ENCODE assay signal across 8 mouse cellular contexts in the genomic region with DNA sequence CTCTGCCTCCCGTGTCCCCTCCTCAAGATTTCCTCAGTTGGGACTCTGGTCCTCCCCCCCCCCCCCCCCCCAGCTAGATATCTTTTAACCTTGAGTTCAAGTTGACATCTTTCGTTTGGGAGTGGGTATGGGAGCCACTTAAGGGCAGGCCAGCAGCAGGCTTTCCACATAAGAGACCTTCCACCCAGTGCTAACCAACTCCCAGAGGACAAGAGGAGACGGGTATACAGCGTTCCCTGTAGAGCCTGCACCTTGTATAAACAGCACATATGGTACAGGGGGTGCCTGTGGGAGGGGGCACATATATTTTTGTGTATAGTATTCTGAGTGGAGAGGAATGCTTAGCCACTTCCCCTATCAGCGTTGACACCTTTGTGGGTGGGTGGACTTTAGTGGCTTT. TPM values are rescaled to one million over a fixed set of nuclear protein-coding genes. Genes with fewer than 3 reads are reported as not detected.
A peak's percentile ranks its signal among the peaks of the same experiment; 100 is the strongest.
DNase-seq lines count a peak whose midpoint lies in the region; ATAC-seq and TF ChIP-seq lines count a peak whose summit lies in the region.

No protein-coding gene starts in this region.

- H3K9me3 ChIP-seq in heart, embryonic 12.5 days (replicated peaks), result no peaks in the 10 kb centered on the region
- H3K9me3 ChIP-seq in E14TG2a.4 (ENCODE audit: low read length), result no peaks in the 10 kb centered on the region
- no peaks in the 10 kb centered on the region for H3K9me3 ChIP-seq in forebrain, embryonic 14.5 days (replicated peaks; ENCODE audit: control insufficient read depth, low read length)
- no peaks in the 10 kb centered on the region for H3K9me3 ChIP-seq in liver, postnatal 0 days (ENCODE audit: low read length)

- no peak for ATAC-seq in heart, embryonic 12.5 days (ENCODE audit: insufficient number of reproducible peaks, low FRiP score)
- ATAC-seq in forebrain, embryonic 14.5 days, result no peak
- ATAC-seq in liver, postnatal 0 days, result no peak

- peak overlapping the region; percentile 97 for H3K4me2 ChIP-seq in heart, embryonic 12.5 days
- peak overlapping the region; percentile 91 for H3K4me2 ChIP-seq in forebrain, embryonic 14.5 days (ENCODE audit: low read length)
- peak overlapping the region; percentile 96 for H3K4me2 ChIP-seq in liver, postnatal 0 days (ENCODE audit: low read depth, low read length)

- no peak for TF ChIP-seq CTCF in E14TG2a.4 (conservative IDR thresholded peaks at IDR 0.05; ENCODE audit: low read length)
- TF ChIP-seq CTCF in liver, postnatal 0 days (IDR thresholded peaks at IDR 0.05; ENCODE audit: low read depth), result no peak

- no peak overlapping the region for H3K27ac ChIP-seq in heart, embryonic 12.5 days (ENCODE audit: poor library complexity, severe bottlenecking)
- no peak overlapping the region for H3K27ac ChIP-seq in forebrain, embryonic 14.5 days (ENCODE audit: low read depth, low read length)
- peak overlapping the region; percentile 82; the same call in 1 of the 2 replicates for H3K27ac ChIP-seq in liver, postnatal 0 days (ENCODE audit: low read depth)

- peak overlapping the region; percentile 71 for H3K4me3 ChIP-seq in heart, embryonic 12.5 days
- peak overlapping the region; percentile 88 for H3K4me3 ChIP-seq in E14TG2a.4 (replicated peaks; ENCODE audit: low read length)
- H3K4me3 ChIP-seq in forebrain, embryonic 14.5 days (ENCODE audit: low read depth, low read length), result peak overlapping the region; percentile 97
- peak overlapping the region; percentile 62 for H3K4me3 ChIP-seq in liver, postnatal 0 days (ENCODE audit: low read depth, low read length)

- no peak for TF ChIP-seq EP300 in liver, postnatal 0 days (IDR thresholded peaks at IDR 0.05; ENCODE audit: low read depth)

- H3K27me3 ChIP-seq in heart, embryonic 12.5 days (replicated peaks), result peaks cover 39% of the 10 kb centered on the region
- peaks cover 22% of the 10 kb centered on the region for H3K27me3 ChIP-seq in E14TG2a.4 (ENCODE audit: insufficient read depth, low read length)
- no peaks in the 10 kb centered on the region for H3K27me3 ChIP-seq in forebrain, embryonic 14.5 days (replicated peaks; ENCODE audit: control insufficient read depth, insufficient read depth, low read length)
- H3K27me3 ChIP-seq in liver, postnatal 0 days (ENCODE audit: insufficient read depth, low read length), result peaks cover 8% of the 10 kb centered on the region; the same call in 1 of the 2 replicates

- DNase-seq in heart, adult 8-10 months (ENCODE audit: low spot score), result no peak
- DNase-seq in forebrain, embryonic 14.5 days (ENCODE audit: low spot score), result no peak
- no peak for DNase-seq in liver, postnatal 0 days
- no peak for DNase-seq in frontal cortex, postnatal 10 days (ENCODE audit: low spot score in 2 of 2)
- no peak for DNase-seq in gastrocnemius, adult 18-20 months (ENCODE audit: low spot score)
- DNase-seq in right cerebral cortex, postnatal 14 days, result no peak

- WGBS in heart, embryonic 12.5 days, result 39% methylated on average over 5 of the region's 5 CpGs
- 4% methylated on average over 5 of the region's 5 CpGs for WGBS in forebrain, embryonic 14.5 days
- WGBS in liver, postnatal 0 days (ENCODE audit: insufficient replicate concordance), result 54% methylated on average over 5 of the region's 5 CpGs

- peaks cover 72% of the 10 kb centered on the region for H3K4me1 ChIP-seq in heart, embryonic 12.5 days (replicated peaks)
- H3K4me1 ChIP-seq in E14TG2a.4 (replicated peaks; ENCODE audit: low read depth, low read length), result peaks cover 71% of the 10 kb centered on the region
- H3K4me1 ChIP-seq in forebrain, embryonic 14.5 days (ENCODE audit: control insufficient read depth, insufficient read depth, low read length), result peaks cover 58% of the 10 kb centered on the region
- peaks cover 76% of the 10 kb centered on the region for H3K4me1 ChIP-seq in liver, postnatal 0 days (ENCODE audit: insufficient read depth)

- peak overlapping the region; percentile 86; the same call in 1 of the 2 replicates for H3K9ac ChIP-seq in heart, embryonic 12.5 days
- H3K9ac ChIP-seq in forebrain, embryonic 14.5 days (ENCODE audit: low read length), result peak overlapping the region; percentile 100
- H3K9ac ChIP-seq in liver, postnatal 0 days (replicated peaks), result peak overlapping the region; percentile 87; the same call in 1 of the 2 replicates

- H3K36me3 ChIP-seq in heart, embryonic 12.5 days, result 0 out of 2 replicates have a peak, but pooled peaks cover 3% of the 10 kb centered on the region
- H3K36me3 ChIP-seq in E14TG2a.4 (ENCODE audit: insufficient read depth, low read length), result peaks cover 56% of the 10 kb centered on the region
- H3K36me3 ChIP-seq in forebrain, embryonic 14.5 days (ENCODE audit: control insufficient read depth, insufficient read depth, low read length), result peaks cover 30% of the 10 kb centered on the region; the same call in 1 of the 2 replicates
- H3K36me3 ChIP-seq in liver, postnatal 0 days (replicated peaks; ENCODE audit: insufficient read depth, low read length), result peaks cover 9% of the 10 kb centered on the region; the same call in 1 of the 2 replicates

RNA-seq across cellular contexts. Expression of a gene that starts 2.8 kb away (rescaled TPM):
- polyA plus RNA-seq in heart, embryonic 12.5 days (2016; fragmentation: Nextera tagmentation; extraction: Ambion mirVana), result 12.7 and 12.8 TPM in 2 replicates
- total RNA-seq in heart, adult 8-10 months (2022), result 10 to 100 TPM in 3 of 4 experiments, 1 to 10 TPM in 1; 9.7 to 16.2 (median 14.0) TPM
- polyA plus RNA-seq in forebrain, embryonic 14.5 days (2014; fragmentation: Nextera tagmentation; extraction: Ambion mirVana), result 28.1 and 30.1 TPM in 2 replicates
- polyA plus RNA-seq in liver, postnatal 0 days (2015; fragmentation: Nextera tagmentation; extraction: Ambion mirVana), result 3.2 and 3.6 TPM in 2 replicates
- 1 to 10 TPM; 7.1 TPM for total RNA-seq in gastrocnemius, adult 18-20 months (2021)
